Mouse (Mus musculus): Measurements from ENCODE around the gene Dpp10. TPM values are rescaled to one million over a fixed set of nuclear protein-coding genes. Genes with fewer than 3 reads are reported as not detected.

The Dpp10 gene
- total and polyA plus RNA-seq, 3 experiments, result 0.16 TPM; not detected in 2

DNA sequence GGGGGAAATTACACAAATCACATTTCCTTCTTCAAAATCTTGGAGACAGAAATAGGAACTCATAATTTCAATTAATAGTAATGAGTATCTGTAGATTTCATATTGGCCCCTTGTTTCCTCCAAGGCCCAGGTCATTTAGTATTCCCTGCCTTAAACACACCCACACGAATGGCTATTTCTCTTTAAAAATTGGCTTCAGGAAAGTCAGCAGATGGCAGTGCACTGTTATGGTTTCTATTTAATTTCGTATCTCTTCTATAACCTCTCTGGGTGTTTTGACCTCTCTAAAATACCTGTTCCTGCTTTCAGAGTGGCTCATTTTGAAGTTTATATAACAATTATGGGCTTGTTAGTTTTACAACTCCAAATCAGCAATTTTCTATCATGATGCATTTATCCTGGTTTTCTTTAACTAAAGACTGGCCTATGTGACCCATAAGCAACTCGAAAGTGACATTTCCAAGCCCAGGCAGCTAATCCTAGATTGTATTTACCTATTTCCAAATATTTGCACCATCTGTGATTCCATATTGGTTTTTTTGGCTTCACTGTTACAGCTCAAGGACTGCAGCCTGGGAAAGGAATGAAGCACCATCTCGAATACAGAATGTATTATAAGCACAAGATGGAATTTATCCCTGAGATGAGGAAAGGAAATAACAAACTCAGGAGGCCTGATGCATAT is 9.9 kb downstream of the Dpp10 start:
- no peak for TF ChIP-seq POLR2AphosphoS5 (IDR thresholded peaks at IDR 0.05; ENCODE audit: insufficient replicate concordance, low read depth, low read length)
- no peak for TF ChIP-seq CTCF (IDR thresholded peaks at IDR 0.05; ENCODE audit: low read depth, low read length)
- no peak for TF ChIP-seq GATA1 (IDR thresholded peaks at IDR 0.05; ENCODE audit: borderline replicate concordance, low read length)
- TF ChIP-seq TAL1 (conservative IDR thresholded peaks at IDR 0.05; ENCODE audit: low read depth, low read length), result no peak
- no peak for TF ChIP-seq GATA2 (IDR thresholded peaks at IDR 0.05; ENCODE audit: borderline replicate concordance, low read depth, low read length)
- no peak for ATAC-seq (ENCODE audit: extremely low read depth, insufficient number of reproducible peaks, low FRiP score, poor library complexity, severe bottlenecking)
- H3K4me1 ChIP-seq (ENCODE audit: insufficient read depth, low read depth, low read length), result no peaks in the 10 kb centered on the region
- H3K9me3 ChIP-seq (replicated peaks), result peaks cover 7% of the 10 kb centered on the region
- no peaks in the 10 kb centered on the region for H3K36me3 ChIP-seq (replicated peaks)
- H3K27me3 ChIP-seq (ENCODE audit: insufficient read depth, low read length), result no peaks in the 10 kb centered on the region
- no peak overlapping the region for H3K4me3 ChIP-seq (ENCODE audit: low read depth, low read length)
- DNase-seq (ENCODE audit: low spot score), result no peak

DNA sequence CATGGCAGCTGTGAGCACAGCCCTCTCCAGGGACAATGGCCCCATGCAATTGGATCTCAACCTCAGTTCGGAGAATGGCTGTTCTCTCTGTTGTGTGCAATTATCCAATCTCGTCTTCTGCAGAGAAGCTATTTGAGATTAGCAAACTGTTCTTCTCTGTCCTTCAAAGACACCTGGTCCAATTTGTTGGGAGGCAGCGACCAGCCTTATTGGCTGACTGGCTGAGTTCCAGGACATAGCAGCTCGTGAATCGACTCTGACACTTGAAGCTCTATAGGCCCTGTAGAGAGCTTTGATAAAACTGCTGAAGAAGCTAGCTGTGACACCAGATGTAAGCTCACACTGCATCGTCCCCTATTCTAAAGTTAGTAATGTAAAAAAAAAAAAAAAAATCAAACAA is 12.7 kb downstream of the Dpp10 start:
- no peak for ATAC-seq (ENCODE audit: extremely low read depth, insufficient number of reproducible peaks, low FRiP score, poor library complexity, severe bottlenecking)
- Histone ChIP-seq H3K27me3 (ENCODE audit: insufficient read depth, low read length) (no peaks in the 10 kb centered on the region), H3K9me3 (replicated peaks) (peaks cover 7% of the 10 kb centered on the region), H3K36me3 (replicated peaks) (no peaks in the 10 kb centered on the region), H3K4me1 (ENCODE audit: insufficient read depth, low read depth, low read length) (no peaks in the 10 kb centered on the region), H3K4me3 (ENCODE audit: low read depth, low read length) (no peak overlapping the region)
- no peak for DNase-seq (ENCODE audit: low spot score)
- no peak for TF ChIP-seq POLR2AphosphoS5 (IDR thresholded peaks at IDR 0.05; ENCODE audit: insufficient replicate concordance, low read depth, low read length)
- no peak for TF ChIP-seq CTCF (IDR thresholded peaks at IDR 0.05; ENCODE audit: low read depth, low read length)
- no peak for TF ChIP-seq GATA2 (IDR thresholded peaks at IDR 0.05; ENCODE audit: borderline replicate concordance, low read depth, low read length)
- TF ChIP-seq TAL1 (conservative IDR thresholded peaks at IDR 0.05; ENCODE audit: low read depth, low read length), result no peak
- no peak for TF ChIP-seq GATA1 (IDR thresholded peaks at IDR 0.05; ENCODE audit: borderline replicate concordance, low read length)

DNA sequence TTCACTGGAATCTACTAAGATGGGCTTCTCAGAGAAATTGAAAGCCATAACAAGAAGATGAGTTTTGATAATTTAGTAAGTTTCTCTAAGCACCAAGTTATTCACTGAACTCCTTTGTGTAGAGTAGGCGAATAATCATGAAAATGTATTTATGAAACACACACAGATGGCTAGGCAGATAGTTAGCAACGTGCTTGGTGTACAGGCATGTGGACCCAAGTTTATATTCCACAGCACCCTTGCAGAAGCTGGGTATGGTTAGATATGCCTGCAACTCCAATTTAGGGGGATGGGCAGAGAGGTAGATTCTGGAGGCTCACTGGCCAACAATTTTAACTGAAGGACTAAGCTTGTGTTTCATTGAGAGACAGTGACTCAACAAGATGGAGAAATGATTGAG is 13.4 kb downstream of the Dpp10 start:
- Histone ChIP-seq H3K27me3 (ENCODE audit: insufficient read depth, low read length) (no peaks in the 10 kb centered on the region), H3K4me3 (ENCODE audit: low read depth, low read length) (no peak overlapping the region), H3K9me3 (replicated peaks) (peaks cover 7% of the 10 kb centered on the region), H3K36me3 (replicated peaks) (no peaks in the 10 kb centered on the region), H3K4me1 (ENCODE audit: insufficient read depth, low read depth, low read length) (no peaks in the 10 kb centered on the region)
- DNase-seq (ENCODE audit: low spot score), result no peak
- TF ChIP-seq POLR2AphosphoS5 (IDR thresholded peaks at IDR 0.05; ENCODE audit: insufficient replicate concordance, low read depth, low read length) (no peak), TAL1 (conservative IDR thresholded peaks at IDR 0.05; ENCODE audit: low read depth, low read length) (no peak), GATA2 (IDR thresholded peaks at IDR 0.05; ENCODE audit: borderline replicate concordance, low read depth, low read length) (no peak), CTCF (IDR thresholded peaks at IDR 0.05; ENCODE audit: low read depth, low read length) (no peak), GATA1 (IDR thresholded peaks at IDR 0.05; ENCODE audit: borderline replicate concordance, low read length) (no peak)
- no peak for ATAC-seq (ENCODE audit: extremely low read depth, insufficient number of reproducible peaks, low FRiP score, poor library complexity, severe bottlenecking)

DNA sequence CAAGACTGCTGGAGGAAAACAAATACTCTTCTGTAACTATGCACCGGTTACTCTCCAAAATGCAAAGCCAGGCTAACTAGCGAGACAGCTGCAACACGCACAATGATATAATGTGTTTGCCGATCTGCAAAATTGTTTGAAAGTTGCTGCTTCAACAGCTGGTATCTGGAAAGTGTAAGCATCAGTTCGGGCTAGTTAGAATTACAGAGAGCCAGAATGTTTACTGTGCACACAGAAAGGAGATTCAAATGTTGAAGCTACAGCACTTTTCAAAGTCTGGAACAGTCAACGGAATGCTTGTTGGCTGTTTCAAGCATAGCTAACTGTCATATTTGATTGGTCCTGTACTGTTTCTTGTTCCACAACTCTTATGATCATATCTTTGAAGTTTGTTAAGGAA is 42.6 kb downstream of the Dpp10 start:
- no peak for ATAC-seq (ENCODE audit: extremely low read depth, insufficient number of reproducible peaks, low FRiP score, poor library complexity, severe bottlenecking)
- TF ChIP-seq CTCF (IDR thresholded peaks at IDR 0.05; ENCODE audit: low read depth, low read length) (no peak), POLR2AphosphoS5 (IDR thresholded peaks at IDR 0.05; ENCODE audit: insufficient replicate concordance, low read depth, low read length) (no peak), GATA2 (IDR thresholded peaks at IDR 0.05; ENCODE audit: borderline replicate concordance, low read depth, low read length) (no peak), GATA1 (IDR thresholded peaks at IDR 0.05; ENCODE audit: borderline replicate concordance, low read length) (no peak)
- Histone ChIP-seq H3K27me3 (ENCODE audit: insufficient read depth, low read length) (no peaks in the 10 kb centered on the region), H3K4me3 (ENCODE audit: low read depth, low read length) (no peak overlapping the region), H3K36me3 (replicated peaks) (no peaks in the 10 kb centered on the region), H3K4me1 (ENCODE audit: insufficient read depth, low read depth, low read length) (no peaks in the 10 kb centered on the region), H3K9me3 (replicated peaks) (no peaks in the 10 kb centered on the region; the same call in 1 of the 2 replicates)
- DNase-seq (ENCODE audit: low spot score), result no peak

DNA sequence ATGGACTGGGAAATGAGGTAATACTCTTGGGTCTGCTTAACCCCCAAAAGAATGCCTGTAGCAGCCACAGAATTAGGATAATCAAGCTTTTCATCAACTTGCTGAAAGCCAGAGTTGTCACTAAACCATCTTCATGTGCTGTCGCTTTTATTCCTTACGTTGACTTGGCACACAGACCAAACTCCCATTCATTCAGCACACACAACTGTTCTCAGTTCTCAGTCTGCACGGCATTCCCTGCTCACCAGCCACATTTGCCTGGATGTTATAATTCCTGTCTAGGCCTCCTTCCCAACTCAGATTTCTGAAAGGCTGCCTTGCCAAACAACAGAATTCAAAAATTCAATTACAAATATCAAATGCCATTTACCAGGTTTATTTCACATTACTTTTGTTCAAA is 49.6 kb downstream of the Dpp10 start:
- DNase-seq (ENCODE audit: low spot score) (no peak), ATAC-seq (ENCODE audit: extremely low read depth, insufficient number of reproducible peaks, low FRiP score, poor library complexity, severe bottlenecking) (no peak)
- no peaks in the 10 kb centered on the region for H3K36me3 ChIP-seq (replicated peaks)
- H3K9me3 ChIP-seq (replicated peaks), result peaks cover 8% of the 10 kb centered on the region; the same call in 1 of the 2 replicates
- no peak overlapping the region for H3K4me3 ChIP-seq (ENCODE audit: low read depth, low read length)
- H3K4me1 ChIP-seq (ENCODE audit: insufficient read depth, low read depth, low read length), result no peaks in the 10 kb centered on the region
- H3K27me3 ChIP-seq (ENCODE audit: insufficient read depth, low read length), result no peaks in the 10 kb centered on the region
- TF ChIP-seq CTCF (IDR thresholded peaks at IDR 0.05; ENCODE audit: low read depth, low read length) (no peak), TAL1 (conservative IDR thresholded peaks at IDR 0.05; ENCODE audit: low read depth, low read length) (no peak), GATA2 (IDR thresholded peaks at IDR 0.05; ENCODE audit: borderline replicate concordance, low read depth, low read length) (no peak), POLR2AphosphoS5 (IDR thresholded peaks at IDR 0.05; ENCODE audit: insufficient replicate concordance, low read depth, low read length) (no peak), GATA1 (IDR thresholded peaks at IDR 0.05; ENCODE audit: borderline replicate concordance, low read length) (no peak)

DNA sequence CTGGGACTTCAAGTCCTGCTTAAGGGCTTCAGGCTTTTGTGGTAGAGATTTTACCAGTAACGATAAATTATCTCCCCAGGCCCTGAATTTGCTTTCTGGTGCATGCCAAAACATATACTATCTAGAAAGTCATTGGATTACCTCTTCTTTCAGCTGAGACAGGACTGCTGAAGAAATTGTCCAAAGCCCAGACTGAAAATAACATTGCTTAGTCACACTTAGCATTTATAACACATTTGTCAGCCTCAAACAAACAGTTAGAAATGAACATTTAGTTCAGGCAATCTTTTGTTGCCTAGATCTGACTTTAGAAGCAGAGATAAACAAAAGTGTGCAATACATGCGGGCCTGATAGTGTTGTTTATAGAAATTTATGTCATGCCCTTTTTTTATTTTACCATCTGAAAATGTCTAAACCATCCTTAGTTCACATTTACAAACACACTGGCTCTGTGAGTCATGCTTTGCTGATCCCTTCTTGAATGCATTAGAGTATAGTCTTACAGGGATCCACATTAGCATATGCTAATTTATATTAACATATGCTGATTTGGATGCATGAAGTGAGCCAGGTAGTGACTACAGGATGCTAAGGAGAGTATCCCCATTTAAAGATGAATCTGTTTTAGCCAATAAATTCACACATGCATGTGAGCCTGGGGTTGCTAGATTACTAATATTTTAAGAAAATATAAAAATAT is 59.9 kb downstream of the Dpp10 start:
- DNase-seq (ENCODE audit: low spot score), result no peak
- no peak for TF ChIP-seq TAL1 (conservative IDR thresholded peaks at IDR 0.05; ENCODE audit: low read depth, low read length)
- no peak for TF ChIP-seq POLR2AphosphoS5 (IDR thresholded peaks at IDR 0.05; ENCODE audit: insufficient replicate concordance, low read depth, low read length)
- TF ChIP-seq CTCF (IDR thresholded peaks at IDR 0.05; ENCODE audit: low read depth, low read length), result no peak
- TF ChIP-seq GATA2 (IDR thresholded peaks at IDR 0.05; ENCODE audit: borderline replicate concordance, low read depth, low read length), result no peak
- no peak for TF ChIP-seq GATA1 (IDR thresholded peaks at IDR 0.05; ENCODE audit: borderline replicate concordance, low read length)
- no peaks in the 10 kb centered on the region for H3K27me3 ChIP-seq (ENCODE audit: insufficient read depth, low read length)
- H3K4me1 ChIP-seq (ENCODE audit: insufficient read depth, low read depth, low read length), result no peaks in the 10 kb centered on the region
- no peaks in the 10 kb centered on the region for H3K36me3 ChIP-seq (replicated peaks)
- 0 out of 2 replicates have a peak, but pooled peaks cover 4% of the 10 kb centered on the region for H3K9me3 ChIP-seq (replicated peaks)
- H3K4me3 ChIP-seq (ENCODE audit: low read depth, low read length), result no peak overlapping the region
- no peak for ATAC-seq (ENCODE audit: extremely low read depth, insufficient number of reproducible peaks, low FRiP score, poor library complexity, severe bottlenecking)
